In the genomic region with DNA sequence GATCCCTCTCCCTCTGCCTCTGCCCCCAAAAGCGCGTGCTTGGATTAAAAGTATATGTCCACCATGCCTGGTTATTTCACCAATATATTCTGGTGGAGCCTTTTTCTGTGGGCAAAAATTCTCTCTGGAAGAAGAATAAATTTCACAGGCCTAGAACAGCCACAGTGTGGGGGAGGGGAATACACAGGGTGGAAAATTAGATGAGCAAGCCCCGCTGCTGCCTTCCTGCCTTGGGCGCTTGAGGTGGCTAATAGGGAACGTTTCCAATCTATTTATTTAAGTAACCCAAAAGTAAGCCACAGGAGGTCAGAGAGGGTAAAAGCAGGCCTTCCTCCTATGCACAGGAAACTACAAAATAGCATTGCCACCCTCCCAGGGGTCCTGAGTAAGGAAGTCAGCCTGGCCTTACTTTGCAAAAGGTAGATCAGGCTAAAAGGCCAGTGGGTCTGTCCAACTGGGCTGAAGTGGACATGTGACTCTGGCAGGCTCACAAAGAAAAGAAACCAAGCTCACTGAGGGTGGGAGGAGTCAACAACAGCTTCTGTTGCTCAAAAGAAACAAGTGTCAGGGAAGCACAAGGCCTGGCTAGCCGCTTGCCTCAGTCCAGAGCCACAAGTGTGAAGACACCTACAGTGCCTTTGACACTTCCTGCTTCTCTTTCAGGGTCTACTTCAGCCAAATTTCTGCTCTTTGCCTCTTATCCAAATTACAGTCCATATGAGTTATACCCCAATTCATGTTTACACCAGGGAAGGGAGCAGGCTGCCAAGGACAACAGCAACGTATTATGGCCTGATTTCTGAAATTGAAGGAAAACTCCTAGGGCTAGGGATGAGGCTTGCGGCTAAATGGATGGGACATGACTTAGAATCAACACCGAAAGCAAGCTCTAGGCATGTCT, we compare ENCODE assay signal across 10 mouse cellular contexts.
DNase-seq lines count a peak whose midpoint lies in the region; ATAC-seq lines count a peak whose summit lies in the region.
"Had no signal": no experiment of that assay in that cellular context is flagged by ENCODE, and none has a peak within 500 bp of the region (broad histone marks: within the 10 kb centered on the region; RNA-seq: fewer than 3 reads in every experiment).

No protein-coding gene starts in this region.

- no peaks in the 10 kb centered on the region for H3K9me3 ChIP-seq in neural tube, embryonic 13.5 days
- no peaks in the 10 kb centered on the region for H3K9me3 ChIP-seq in hindbrain, embryonic 15.5 days
- no peaks in the 10 kb centered on the region for H3K9me3 ChIP-seq in limb, embryonic 12.5 days
- H3K9me3 ChIP-seq in intestine, embryonic 16.5 days (ENCODE audit: control insufficient read depth, low read length): no peaks in the 10 kb centered on the region
- H3K9me3 ChIP-seq: heart, embryonic 12.5 days had no signal

- H3K9ac ChIP-seq in neural tube, embryonic 13.5 days: no peak overlapping the region
- H3K9ac ChIP-seq in hindbrain, embryonic 15.5 days: no peak overlapping the region
- no peak overlapping the region for H3K9ac ChIP-seq in limb, embryonic 12.5 days (replicated peaks)
- H3K9ac ChIP-seq in intestine, embryonic 16.5 days (ENCODE audit: low read depth, low read length): no peak overlapping the region
- H3K9ac ChIP-seq: heart, embryonic 12.5 days; liver, embryonic 14.5 days had no signal

- ATAC-seq in neural tube, embryonic 13.5 days (ENCODE audit: low read depth): peak; percentile 32
- ATAC-seq in hindbrain, embryonic 15.5 days (ENCODE audit: low FRiP score, low read depth): no peak
- ATAC-seq in limb, embryonic 12.5 days (ENCODE audit: insufficient number of reproducible peaks, insufficient read depth, low FRiP score, low TSS enrichment, low read depth): no peak
- ATAC-seq in intestine, embryonic 16.5 days: no peak

- intact Hi-C loops in left cerebral cortex, postnatal 14 days (cut with DNase I): loop anchor here (10.0 kb wide), 1 partner anchor 207 kb away; no protein-coding TSS in a partner anchor

- 56% methylated on average over 9 of the region's 9 CpGs for WGBS in neural tube, embryonic 13.5 days
- whole genome bisulfite sequencing in hindbrain, embryonic 15.5 days: 64% methylated on average over 9 of the region's 9 CpGs
- WGBS in limb, embryonic 12.5 days: 62% methylated on average over 9 of the region's 9 CpGs
- 74% methylated on average over 9 of the region's 9 CpGs for WGBS in intestine, embryonic 16.5 days

- H3K4me1 ChIP-seq in neural tube, embryonic 13.5 days (replicated peaks): peaks cover 52% of the 10 kb centered on the region
- peaks cover 15% of the 10 kb centered on the region for H3K4me1 ChIP-seq in hindbrain, embryonic 15.5 days (replicated peaks)
- H3K4me1 ChIP-seq in limb, embryonic 12.5 days (replicated peaks): peaks cover 61% of the 10 kb centered on the region
- H3K4me1 ChIP-seq in intestine, embryonic 16.5 days (ENCODE audit: control insufficient read depth, insufficient read depth, low read length): peaks cover 32% of the 10 kb centered on the region

- no peak overlapping the region for H3K4me2 ChIP-seq in neural tube, embryonic 13.5 days
- H3K4me2 ChIP-seq in hindbrain, embryonic 15.5 days: no peak overlapping the region
- H3K4me2 ChIP-seq in limb, embryonic 12.5 days: no peak overlapping the region
- H3K4me2 ChIP-seq in intestine, embryonic 16.5 days (ENCODE audit: low read depth, low read length): no peak overlapping the region
- H3K4me2 ChIP-seq: heart, embryonic 12.5 days had no signal

- DNase-seq in neural tube, embryonic 10.5 days (ENCODE audit: extremely low spot score, low spot score): no peak
- DNase-seq in left cerebral cortex, postnatal 14 days (ENCODE audit: low spot score in 2 of 2): no peak
- no peak for DNase-seq in thymus, postnatal 14 days
- DNase-seq: cerebellum, adult 9-11 months had no signal

- H3K36me3 ChIP-seq in neural tube, embryonic 13.5 days: no peaks in the 10 kb centered on the region
- no peaks in the 10 kb centered on the region for H3K36me3 ChIP-seq in hindbrain, embryonic 15.5 days
- H3K36me3 ChIP-seq in limb, embryonic 12.5 days: no peaks in the 10 kb centered on the region
- H3K36me3 ChIP-seq in intestine, embryonic 16.5 days (ENCODE audit: control insufficient read depth, insufficient read depth, low read length): no peaks in the 10 kb centered on the region
- H3K36me3 ChIP-seq: heart, embryonic 12.5 days had no signal

- no peaks in the 10 kb centered on the region for H3K27me3 ChIP-seq in neural tube, embryonic 13.5 days
- H3K27me3 ChIP-seq in hindbrain, embryonic 15.5 days: no peaks in the 10 kb centered on the region
- H3K27me3 ChIP-seq in limb, embryonic 12.5 days: no peaks in the 10 kb centered on the region
- no peaks in the 10 kb centered on the region for H3K27me3 ChIP-seq in intestine, embryonic 16.5 days (replicated peaks; ENCODE audit: control insufficient read depth, insufficient read depth, low read length)
- H3K27me3 ChIP-seq: heart, embryonic 12.5 days had no signal

- peak overlapping the region; percentile 65 for H3K27ac ChIP-seq in neural tube, embryonic 13.5 days (replicated peaks)
- H3K27ac ChIP-seq in hindbrain, embryonic 15.5 days (replicated peaks): peak overlapping the region; percentile 13
- H3K27ac ChIP-seq in limb, embryonic 12.5 days: peak overlapping the region; percentile 64
- H3K27ac ChIP-seq in intestine, embryonic 16.5 days (ENCODE audit: low read length): no peak overlapping the region
- H3K27ac ChIP-seq: liver, embryonic 14.5 days had no signal

- H3K4me3 ChIP-seq in neural tube, embryonic 13.5 days: no peak overlapping the region
- no peak overlapping the region for H3K4me3 ChIP-seq in hindbrain, embryonic 15.5 days
- no peak overlapping the region for H3K4me3 ChIP-seq in limb, embryonic 12.5 days (replicated peaks)
- no peak overlapping the region for H3K4me3 ChIP-seq in intestine, embryonic 16.5 days (ENCODE audit: low read length)
- H3K4me3 ChIP-seq: heart, embryonic 12.5 days had no signal
